Mouse (Mus musculus): Measurements from ENCODE around the gene Rhag.
A peak's percentile ranks its signal among the peaks of the same experiment; 100 is the strongest.

Gene Rhag

DNA sequence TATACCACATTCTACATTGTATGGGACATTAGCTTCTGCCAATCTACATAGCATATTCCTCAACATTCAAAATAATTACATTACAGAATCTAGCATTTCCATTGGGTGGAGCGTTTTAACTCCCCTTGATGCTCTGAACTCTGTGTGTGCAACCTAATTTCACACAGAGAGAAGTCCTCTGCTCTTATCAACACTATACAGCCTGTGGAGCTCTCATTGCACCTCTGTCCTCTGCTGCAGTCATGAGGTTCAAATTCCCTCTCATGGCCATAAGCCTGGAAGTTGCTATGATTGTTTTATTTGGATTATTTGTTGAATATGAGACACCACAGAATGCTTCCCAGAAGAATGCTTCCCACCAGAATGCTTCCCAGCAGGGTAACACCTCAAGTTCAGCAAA lies at the start of gene Rhag:
Gene Rhag (plus strand): TSS at position 193 of the 400 bp plus-strand sequence.
- no peak for DNase-seq

DNA sequence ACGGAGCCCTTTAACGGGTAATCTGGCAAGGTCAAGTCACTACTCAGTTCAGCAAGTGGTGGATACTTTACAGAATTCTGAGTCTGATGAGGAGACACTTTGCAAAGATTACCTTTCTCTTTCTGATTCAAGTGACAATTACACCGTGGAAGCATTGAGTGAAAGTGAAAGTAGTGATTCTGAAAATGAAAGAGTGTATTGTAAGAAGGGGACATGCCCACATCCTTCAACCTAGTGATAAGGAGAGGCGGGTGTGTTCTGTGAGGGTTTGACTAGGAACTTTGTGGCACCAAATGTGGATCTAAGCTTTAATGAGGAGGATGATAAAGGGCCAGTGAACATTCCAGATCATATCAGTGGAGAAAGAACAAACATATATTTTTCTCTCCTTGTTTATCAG lies 47.3 kb upstream of the Rhag start:
- no peak for DNase-seq

DNA sequence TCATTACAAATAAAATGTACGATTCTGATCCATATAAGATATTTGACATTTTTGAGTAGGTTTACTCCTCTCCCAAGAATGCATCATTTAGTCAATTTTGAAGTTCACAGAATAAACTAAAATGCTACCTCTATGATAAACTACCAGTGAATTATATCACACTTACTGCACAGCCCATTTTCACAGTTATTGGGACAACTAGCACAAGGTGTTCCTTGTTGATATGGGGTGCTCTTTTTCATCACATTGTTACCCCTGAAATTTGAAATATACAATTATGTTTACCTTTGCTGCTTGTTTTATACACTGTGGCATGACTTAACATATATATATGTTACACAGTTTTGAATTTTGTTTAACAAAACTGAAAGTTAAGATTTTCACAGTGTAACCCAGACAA lies 43.8 kb upstream of the Rhag start:
- no peak for DNase-seq

DNA sequence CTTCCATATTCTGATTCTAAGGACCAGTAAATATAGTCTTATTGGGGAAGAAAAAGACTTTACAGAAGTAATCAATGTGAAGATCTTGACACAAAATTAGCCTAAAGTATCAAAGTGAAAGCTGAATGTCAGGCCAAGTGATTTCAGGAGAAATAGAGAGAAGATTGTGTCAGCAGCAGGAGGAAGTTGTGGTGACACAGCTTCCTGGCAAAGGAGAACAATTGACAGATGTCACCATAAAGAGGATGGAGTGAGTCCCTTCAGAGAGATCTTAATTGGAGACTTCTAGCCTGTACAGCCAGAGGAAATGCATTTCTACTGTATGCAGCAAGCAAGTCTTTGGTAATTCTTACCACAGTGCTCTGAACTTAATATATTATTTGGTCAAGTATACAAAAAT lies 21.0 kb upstream of the Rhag start:
- no peak for DNase-seq

DNA sequence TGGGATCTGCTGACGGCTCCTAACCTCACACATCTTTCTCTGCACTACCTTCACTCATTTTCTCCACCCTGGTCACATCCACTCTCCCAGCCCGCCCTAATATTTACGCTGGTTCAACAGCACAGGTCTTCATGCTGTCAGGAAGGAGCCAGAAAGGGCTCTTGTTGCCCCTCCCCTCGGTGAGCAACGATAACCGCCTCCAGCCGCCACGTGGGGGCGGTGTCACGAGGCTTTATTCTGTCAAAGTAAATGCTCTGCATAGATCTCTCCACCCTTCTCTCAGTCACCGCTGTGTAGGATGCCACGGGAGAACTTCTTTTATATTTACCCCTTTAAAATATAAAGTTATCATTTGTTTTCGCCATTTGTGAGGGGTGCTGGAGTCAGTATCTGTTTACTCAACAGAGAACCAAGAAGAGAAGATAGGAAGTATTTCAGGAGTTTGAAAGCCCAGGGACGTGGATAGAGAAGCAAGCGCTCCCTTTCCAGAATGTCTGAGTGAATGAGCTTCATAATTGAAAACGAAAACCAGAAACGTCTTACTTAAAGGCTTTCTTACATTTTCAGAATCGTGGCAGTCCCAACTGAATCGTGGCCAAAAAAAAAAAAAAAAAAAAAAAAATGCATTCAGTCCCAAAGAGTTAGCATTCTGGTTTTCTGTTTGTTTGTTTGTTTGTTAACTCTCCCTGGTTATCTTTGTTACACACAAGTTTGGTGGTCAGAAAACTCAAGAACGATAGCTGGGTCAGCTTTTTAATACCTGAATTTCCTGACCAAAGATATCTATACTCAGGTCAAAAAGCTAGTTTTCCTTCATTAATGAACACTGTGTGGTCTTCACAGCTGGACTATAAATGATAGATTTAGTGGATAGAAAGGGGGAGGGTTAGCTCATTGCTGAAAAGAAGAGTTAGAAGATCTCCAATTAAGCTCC lies 16.7 kb upstream of the Rhag start:
- no peak for DNase-seq

DNA sequence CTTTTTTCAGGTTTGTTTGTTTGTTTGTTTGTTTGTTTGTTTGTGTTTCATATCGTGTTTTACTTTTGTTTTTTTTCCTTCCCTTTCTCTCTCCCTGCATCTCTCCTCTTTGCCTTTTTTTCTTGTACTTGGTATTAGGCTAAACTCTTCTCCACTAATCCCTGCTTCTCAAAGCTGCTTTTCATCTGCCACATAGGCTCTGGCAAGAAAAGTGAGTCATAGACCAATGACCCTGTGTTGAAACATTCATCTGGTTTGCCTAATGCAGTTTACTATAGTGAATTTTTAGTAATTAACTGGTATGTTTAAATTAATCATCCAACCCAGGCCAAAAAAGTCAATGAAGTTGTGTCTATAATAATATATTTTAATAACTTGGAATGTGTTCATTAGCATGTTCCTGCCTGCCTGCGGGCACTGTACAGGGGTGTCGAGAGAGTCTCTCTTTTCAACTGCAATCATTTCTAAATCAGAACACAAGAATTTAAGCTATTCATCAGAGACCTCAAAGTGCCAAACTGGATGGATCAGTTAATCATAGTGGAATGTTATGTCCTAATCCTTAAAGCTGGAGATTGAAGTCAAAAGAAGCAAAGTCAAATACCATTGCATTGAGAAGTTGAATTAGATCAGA lies 8.1 kb upstream of the Rhag start:
- no peak for DNase-seq

DNA sequence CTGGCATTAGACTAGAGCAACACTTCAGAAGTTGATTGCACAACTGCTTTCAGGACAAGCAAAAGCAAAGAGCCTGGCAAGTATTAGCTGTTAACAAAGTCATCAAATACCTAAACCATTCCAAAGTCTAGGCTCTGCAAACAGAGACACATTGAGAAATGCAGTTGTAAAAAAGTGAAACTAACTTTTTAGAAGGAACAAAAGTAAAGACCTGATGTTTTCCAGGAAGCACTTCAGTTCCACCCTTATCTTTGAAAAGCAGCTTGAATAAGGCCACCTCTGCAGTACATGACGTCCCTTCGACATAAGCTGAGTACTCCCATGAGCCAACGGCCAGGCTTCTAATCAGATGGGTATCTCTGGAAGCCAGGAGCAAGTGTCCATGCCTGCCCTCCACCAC lies 4.4 kb upstream of the Rhag start:
- no peak for DNase-seq

DNA sequence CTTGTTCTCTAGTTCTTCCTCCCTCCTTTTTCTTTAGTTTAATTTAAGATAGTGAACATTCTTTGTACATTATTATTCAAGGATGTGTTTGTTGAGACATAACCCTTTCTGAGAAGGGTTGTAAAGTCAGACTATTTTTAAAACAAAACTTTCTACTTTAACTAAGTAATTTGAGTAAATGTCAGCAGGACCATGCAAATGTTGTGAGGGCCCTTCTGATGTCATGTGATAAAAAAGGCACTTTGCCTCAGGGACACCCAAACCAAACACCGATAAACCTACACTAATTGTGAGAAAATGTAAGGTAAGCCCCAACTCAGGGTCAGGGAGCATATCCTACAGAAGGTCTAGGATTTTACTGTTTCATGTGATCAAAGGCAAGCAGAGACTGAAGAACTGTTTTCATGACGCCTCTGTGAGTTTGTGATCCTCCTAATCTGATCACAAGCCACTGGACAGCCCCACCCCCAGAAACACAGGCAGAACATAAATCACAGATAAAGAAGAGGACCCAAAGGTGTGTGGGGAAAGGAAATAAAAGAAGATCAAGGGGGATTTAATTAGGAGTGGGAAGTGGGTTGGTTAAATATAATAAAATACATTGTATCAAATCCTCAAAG lies 3.9 kb upstream of the Rhag start, which contains the start of gene Crisp2:
Gene Crisp2 (minus strand): TSS at position 51 of the 620 bp plus-strand sequence.
- DNase-seq = no peak

DNA sequence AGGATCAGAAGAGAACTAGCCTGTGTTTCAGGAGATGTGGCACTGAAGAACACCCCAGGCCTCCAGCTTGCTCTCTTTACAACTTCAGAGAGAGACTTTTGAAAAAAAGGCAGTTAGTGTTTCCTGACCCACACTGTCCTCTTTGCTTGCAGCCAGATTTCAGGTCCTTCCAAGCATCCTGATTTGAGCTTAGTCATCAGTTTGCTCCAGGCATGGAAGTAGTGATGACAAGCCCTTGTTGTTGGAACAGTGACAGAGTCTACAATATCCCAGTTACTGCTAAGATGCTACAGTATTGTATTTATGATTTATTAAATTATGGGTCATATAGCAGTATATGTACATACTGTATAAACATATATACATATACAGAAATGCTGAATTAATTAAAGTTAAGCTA lies 2.9 kb upstream of the Rhag start:
- no peak for DNase-seq

DNA sequence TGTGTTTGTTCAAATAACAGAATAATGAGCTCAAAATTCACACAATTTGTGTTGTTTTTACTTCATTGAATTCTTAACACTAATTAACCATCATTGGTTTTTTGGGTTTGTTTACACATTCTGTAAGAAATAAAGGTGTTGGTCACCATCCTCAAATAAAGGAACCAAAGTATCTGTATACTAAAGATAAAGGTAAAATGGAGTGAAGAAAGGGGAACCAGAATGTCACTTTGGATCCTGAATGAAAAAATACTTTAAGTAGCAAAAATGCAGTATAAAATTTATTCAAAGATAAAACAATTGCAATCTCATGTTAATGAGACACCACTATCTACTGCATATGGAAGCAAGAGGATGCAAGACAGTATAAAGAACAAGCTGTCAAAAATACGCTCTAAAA lies 634 bp downstream of the Rhag start:
- DNase-seq = no peak

DNA sequence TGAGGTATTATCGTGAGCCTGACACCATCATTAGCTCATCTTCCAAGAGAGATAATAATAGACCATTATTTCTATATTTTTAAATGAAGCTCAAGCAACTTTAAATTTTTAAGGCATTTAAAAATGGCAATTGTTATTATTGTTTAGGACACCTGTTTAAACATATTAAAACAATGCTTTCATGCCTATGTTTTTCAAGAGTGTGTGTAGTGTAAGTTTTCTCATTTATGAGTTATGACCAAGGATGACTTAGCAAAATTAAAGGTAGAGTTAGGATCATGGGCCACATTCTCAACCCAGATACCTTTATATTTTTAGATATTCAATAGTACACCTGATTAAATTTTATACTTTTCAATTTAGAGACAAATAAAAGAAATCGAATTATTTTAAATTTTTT lies 1.3 kb downstream of the Rhag start:
- DNase-seq = no peak

DNA sequence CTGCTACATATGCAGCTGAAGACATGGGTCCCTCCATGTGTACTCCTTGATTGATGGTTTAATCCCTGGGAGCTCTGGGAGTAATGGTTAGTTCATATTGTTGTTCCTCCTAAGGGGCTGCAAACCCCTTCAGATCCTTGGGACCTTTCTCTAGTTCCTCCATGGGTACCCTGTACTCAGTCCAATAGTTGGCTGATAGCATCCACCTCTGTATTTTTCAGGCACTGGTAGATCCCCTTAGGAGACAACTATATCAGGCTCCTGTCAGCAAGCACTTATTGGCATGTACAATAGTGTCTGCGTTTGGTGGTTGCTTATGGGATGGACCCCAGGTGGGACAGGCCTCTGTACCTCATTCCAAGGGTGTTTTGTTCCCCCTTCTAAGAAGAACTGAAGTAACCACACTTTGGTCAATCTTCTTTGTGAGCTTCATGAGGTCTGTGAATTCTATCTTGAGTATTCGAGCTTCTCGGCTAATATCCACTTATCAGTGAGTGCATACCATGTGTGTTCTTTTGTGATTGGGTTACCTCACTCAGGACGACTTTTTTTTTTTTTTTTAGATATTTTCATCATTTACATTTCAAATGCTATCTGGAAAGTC lies 6.5 kb downstream of the Rhag start:
- no peak for DNase-seq

DNA sequence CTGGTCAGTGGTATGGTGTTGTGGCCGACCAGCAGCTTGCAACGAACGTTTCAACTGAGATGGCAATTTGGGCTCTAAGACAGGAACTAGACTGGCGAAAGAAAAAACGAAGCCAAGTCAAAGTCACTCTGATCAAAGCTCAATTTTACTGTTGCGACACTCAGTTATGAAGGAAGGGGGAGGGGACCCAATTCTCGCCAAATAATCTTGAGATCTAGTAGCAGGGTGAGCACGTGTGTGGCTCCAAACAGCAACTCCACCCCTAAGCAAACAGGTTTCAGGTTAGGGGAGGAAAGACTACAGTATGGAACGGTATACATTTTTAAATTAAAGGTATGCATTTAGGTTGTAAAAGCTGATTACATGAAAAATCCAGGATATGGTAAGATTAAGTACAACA lies 10.6 kb downstream of the Rhag start:
- DNase-seq = no peak

DNA sequence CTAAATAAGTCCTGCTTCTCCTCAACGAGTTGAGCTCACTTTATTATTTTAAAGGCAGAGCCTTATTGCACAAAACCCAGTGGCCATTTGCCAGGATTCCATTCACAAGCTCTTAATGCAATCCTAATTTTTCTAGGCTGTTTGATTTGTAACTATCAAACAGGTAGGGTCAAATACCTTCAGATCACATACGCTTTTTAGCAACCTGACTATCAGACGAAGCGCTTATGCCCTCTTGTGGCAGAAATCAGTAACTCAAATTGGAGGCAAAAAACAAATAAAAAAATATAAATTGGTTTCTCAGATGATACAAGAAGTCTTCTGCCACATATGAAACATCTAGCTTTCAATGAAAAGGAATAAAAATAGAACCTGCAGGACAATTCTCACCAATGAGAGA lies 12.9 kb downstream of the Rhag start:
- DNase-seq = no peak

DNA sequence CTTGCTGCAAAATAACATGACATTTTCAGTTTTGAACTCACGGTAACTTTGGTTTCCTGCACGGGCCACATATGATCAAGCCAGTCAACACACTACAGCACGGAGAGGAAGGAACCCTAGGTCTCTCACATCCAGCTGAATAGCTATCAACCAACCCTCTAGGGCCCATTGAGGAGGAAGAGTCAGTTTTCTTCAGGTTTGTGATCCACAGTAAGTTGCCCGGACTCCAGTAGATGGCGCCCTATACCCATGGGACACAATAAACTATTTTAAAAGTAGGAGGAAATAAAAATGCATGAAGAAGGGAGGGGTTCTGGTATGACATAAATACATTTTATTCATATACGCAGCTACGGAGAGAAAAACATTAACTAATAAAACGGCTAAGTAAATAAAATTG lies 13.6 kb downstream of the Rhag start:
- DNase-seq = no peak

DNA sequence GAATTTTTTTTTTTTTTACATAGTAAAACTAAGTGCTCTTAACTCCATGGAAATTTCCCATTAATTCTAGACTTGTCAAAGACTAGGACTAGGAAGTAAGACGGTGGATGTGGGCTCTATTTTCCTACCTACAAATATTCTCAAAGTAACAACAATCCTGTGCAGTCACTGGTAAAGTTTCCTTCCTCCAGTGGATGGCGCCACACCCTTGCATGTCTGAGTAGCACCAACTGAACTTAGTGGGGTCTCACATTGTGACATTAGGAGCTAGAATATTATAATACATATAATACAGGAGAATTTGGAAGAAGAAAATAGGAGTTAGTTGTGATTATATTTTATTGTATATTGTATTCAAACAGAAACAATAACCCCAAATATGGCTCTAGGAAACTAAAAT lies 20.9 kb downstream of the Rhag start:
- no peak for DNase-seq

DNA sequence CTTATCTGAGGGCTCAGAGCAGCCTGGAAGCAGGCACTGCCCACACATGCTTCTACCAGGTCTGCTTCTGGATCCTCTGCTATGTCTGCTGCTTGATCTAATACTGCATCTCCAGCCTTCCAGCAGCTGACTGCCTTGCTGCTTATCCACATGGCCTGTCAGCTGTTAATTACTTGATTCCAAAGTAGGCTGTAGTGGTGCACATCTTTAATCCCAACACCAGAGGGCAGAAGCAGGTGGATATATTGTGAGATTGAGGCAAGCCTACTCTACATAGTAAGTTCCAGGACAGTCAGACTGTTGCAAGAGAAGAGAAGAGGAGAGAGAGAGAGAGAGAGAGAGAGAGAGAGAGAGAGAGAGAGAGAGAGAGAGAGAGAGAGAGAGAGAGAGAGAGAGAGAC lies 26.4 kb downstream of the Rhag start:
- DNase-seq = peak in 1 of 2 experiments; percentile 3

DNA sequence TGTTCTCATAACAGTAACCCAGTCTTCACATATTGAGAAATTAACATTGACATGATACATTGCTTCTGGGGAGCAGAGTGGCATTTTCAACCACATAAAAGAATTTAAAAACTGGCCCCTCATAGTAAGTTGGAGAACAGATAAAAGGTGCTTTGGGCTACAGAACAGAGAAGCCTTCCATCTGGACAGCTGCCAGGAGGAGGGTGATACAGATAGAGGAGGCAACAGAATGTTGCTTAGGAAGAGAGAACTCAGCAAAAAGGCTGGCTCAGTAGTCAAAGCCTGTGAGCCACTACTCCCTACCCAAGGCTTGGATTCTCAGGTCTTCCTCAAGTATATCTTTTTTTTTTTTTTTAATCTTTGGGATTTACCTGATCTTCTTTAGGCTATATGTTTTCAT lies 44.1 kb downstream of the Rhag start:
- no peak for DNase-seq

DNA sequence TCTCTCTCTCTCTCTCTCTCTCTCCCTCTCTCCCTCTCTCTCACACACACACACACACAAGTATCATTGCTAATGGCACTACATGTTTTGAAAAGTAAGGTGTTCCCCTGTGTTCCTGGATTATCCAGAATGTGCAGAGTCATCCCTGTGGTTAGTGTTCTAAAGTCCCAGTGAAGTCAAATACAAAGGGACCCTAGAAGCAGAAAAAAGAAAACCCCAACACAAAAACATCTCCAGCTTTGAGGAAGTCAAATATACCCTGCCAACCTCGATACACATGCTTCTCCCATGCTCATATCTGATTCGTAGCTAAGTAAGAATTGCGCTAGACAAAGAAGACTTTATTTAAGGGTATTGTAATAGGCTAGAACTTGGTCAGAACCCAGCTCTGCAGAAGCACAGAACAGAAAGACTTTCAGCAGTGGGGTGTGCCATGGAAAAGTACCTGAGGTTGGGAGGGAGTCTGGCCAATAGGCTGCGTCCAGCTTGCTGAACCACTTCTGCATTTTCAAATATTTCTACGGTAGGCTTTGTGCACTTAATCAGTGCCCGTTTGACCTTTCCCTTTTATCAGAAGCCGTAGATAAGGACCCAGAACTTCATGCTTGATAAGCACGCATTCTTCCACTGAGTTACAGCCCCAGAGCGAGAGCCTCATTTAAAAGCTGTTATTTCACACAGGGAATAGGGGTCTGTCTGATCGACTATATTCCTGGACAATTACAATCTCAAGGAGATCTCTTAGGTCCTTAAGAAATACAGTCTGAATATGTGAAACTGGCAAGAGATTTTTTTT lies 58.2 kb downstream of the Rhag start:
- DNase-seq = no peak

DNA sequence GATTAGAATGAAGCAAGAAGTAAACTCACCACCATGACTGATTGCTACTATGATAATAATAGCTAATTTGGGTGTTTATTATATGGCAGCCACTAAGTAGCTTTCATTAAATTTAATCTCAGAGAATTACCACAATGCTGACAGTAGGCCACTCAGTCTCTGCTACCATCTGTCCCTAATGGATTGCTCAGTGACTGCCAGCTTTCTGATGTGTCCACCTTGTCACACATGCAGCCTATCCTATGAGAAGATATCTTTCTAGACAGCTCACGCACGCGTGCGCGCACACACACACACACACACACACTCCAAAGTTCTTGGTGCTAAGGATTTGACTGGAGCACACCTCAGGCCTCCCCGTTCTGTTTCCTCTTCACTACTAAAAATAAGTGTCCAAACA lies 61.7 kb downstream of the Rhag start:
- no peak for DNase-seq

DNA sequence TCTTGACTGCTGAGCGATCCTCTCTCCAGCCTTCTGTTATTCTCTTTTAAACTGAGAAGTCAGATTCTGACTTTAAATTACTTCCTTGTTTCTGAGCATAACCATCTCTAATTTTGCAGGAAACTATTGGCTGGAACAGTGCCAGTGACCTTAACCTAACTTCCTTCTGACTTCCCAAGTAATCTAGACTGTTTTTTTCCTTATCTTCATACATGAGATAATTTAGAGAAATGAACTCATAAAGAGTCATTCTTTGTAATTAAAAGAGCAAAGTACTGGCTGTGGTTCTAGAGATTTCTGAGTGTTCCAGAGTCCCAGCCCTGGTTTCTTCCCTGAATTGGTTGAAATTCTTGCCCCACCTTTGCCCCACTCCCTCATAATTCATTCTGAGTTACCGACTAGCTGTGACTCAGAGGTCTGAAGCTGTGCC lies 62.7 kb downstream of the Rhag start:
- no peak for DNase-seq

DNA sequence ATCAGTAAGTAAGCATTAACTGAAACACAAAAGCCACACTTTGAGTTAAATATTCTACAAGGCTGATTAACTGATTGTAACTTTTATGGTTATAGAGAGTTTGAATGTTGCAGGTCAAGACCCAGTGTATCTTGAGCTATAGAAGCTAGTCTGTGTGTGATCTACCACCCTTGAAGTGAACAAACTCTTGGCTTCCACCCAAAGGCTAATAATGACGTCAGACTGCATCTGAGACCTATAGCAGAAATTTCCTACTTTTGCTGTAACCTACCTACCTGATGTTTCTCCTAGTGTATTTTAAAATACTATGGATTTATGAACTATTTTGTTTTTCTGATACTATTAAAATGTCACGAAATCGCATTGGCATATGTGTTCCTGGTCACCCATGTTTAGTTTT lies 63.8 kb downstream of the Rhag start:
- DNase-seq = no peak

DNA sequence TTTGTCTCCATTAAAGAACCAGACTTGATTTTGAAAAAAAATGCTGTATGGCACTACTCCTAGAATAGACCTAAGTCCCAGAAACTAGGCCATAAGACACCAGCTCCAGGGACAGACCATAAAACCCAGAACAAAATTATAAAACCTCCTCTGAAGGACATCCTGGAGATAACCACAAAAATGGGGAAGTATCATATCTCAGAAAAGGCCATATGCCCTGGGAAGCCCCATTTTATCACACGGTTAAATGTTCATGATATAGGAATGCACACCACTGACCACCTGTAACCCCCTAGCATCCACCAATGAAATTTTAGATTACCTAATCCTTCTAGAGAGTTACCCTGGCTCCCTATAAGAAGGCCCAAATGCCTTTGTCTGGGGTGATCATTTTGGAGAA lies 64.6 kb downstream of the Rhag start:
- DNase-seq = no peak

All from cerebellum, postnatal 36 days (tissue).